Mouse (Mus musculus): Measurements from ENCODE around the gene Rab44. TPM values are rescaled to one million over a fixed set of nuclear protein-coding genes. Genes with fewer than 3 reads are reported as not detected.

The Rab44 gene
- 2.6 TPM for polyA plus RNA-seq (2015; fragmentation: Illumina TruSeq; extraction: RNeasy Lipid Tissue Mini Kit (QIAGEN cat#74804); ENCODE audit: insufficient read depth, low replicate concordance)

DNA sequence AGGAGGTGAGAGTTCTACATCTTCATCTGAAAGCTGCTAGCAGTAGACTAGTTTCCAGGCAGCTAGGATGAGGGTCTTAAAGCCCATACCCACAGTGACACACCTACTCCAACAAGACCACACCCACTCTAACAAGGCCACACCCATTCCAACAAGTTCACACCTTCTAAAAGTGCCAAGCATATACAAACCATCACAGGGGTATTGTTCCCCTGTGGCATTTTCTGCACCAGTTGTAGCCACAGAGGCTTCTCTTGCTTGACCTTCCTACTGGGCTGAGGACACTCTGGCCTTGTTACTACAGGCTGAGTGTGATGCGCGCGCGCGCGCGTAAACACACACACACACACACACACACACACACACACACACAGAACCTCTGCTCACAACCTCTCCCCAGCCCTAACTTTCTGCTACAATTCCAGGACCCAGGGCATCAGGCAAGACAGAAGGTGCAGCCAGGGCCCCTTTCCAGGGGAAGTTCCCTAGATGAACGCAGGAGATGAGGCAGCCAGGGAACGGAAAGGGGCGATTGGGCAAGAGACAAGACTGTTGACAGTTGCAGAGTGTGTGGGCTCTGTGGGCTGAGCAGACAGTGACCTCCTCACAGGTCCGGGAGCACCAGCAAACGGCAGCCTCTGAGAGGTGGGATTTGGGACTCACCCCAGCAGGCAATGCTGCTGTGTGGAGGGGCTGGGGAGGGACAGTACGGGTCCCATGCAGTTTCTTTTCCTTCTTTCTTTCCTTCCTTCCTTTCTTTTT is at the start of gene Rab44:
Gene Rab44 (plus strand): TSS at position 555 of the 762 bp plus-strand sequence.

DNA sequence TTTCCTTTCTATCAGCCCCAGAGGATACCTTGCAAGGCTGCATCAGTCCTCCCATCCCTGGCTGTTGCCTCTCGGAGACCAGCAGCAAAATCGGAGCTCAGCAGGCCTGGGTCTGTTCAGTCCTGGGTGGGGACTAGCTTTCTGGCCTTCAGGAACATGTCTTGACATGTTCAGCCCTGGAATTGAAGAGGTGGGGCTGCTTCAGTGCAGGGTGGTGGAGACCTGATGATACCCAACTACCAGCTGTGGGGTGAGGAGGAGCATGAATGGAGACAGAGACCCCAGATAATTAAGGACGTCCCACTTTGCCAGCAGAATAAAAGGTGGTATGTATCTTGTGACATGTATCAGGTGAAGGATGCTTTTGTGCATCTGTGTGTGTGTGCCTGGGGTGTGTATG is 23.2 kb upstream of the Rab44 start, which contains the start of gene Cdkn1a:
Gene Cdkn1a (plus strand): TSS at position 201 of the 400 bp plus-strand sequence.

Other genes with a start within 250 kb of the Rab44 start
- 0.88 TPM for gene 4930539E08Rik, start 198.8 kb upstream of the Rab44 start, polyA plus RNA-seq (2015; fragmentation: Illumina TruSeq; extraction: RNeasy Lipid Tissue Mini Kit (QIAGEN cat#74804); ENCODE audit: insufficient read depth, low replicate concordance)
- gene Pxt1, start 170.3 kb upstream of the Rab44 start, polyA plus RNA-seq (2015; fragmentation: Illumina TruSeq; extraction: RNeasy Lipid Tissue Mini Kit (QIAGEN cat#74804); ENCODE audit: insufficient read depth, low replicate concordance): not detected
- gene Kctd20, start 162.2 kb upstream of the Rab44 start, polyA plus RNA-seq (2015; fragmentation: Illumina TruSeq; extraction: RNeasy Lipid Tissue Mini Kit (QIAGEN cat#74804); ENCODE audit: insufficient read depth, low replicate concordance): 83.5 TPM
- 302 TPM for gene Stk38, start 106.2 kb upstream of the Rab44 start, polyA plus RNA-seq (2015; fragmentation: Illumina TruSeq; extraction: RNeasy Lipid Tissue Mini Kit (QIAGEN cat#74804); ENCODE audit: insufficient read depth, low replicate concordance)
- gene Srsf3, start 81.5 kb upstream of the Rab44 start, polyA plus RNA-seq (2015; fragmentation: Illumina TruSeq; extraction: RNeasy Lipid Tissue Mini Kit (QIAGEN cat#74804); ENCODE audit: insufficient read depth, low replicate concordance): 421 TPM
- 10.3 TPM for gene Cdkn1a, start 23.2 kb upstream of the Rab44 start, polyA plus RNA-seq (2015; fragmentation: Illumina TruSeq; extraction: RNeasy Lipid Tissue Mini Kit (QIAGEN cat#74804); ENCODE audit: insufficient read depth, low replicate concordance)
- 0.93 TPM for gene Cpne5, start 124.0 kb downstream of the Rab44 start, polyA plus RNA-seq (2015; fragmentation: Illumina TruSeq; extraction: RNeasy Lipid Tissue Mini Kit (QIAGEN cat#74804); ENCODE audit: insufficient read depth, low replicate concordance)
- 40.0 TPM for gene Ppil1, start 150.0 kb downstream of the Rab44 start, polyA plus RNA-seq (2015; fragmentation: Illumina TruSeq; extraction: RNeasy Lipid Tissue Mini Kit (QIAGEN cat#74804); ENCODE audit: insufficient read depth, low replicate concordance)
- 90.0 TPM for gene BC004004, start 154.6 kb downstream of the Rab44 start, polyA plus RNA-seq (2015; fragmentation: Illumina TruSeq; extraction: RNeasy Lipid Tissue Mini Kit (QIAGEN cat#74804); ENCODE audit: insufficient read depth, low replicate concordance)
- gene Pi16, start 203.5 kb downstream of the Rab44 start, polyA plus RNA-seq (2015; fragmentation: Illumina TruSeq; extraction: RNeasy Lipid Tissue Mini Kit (QIAGEN cat#74804); ENCODE audit: insufficient read depth, low replicate concordance): 1.7 TPM
- gene Mtch1, start 233.8 kb downstream of the Rab44 start, polyA plus RNA-seq (2015; fragmentation: Illumina TruSeq; extraction: RNeasy Lipid Tissue Mini Kit (QIAGEN cat#74804); ENCODE audit: insufficient read depth, low replicate concordance): 66.1 TPM
- 125 TPM for gene Fgd2, start 246.8 kb downstream of the Rab44 start, polyA plus RNA-seq (2015; fragmentation: Illumina TruSeq; extraction: RNeasy Lipid Tissue Mini Kit (QIAGEN cat#74804); ENCODE audit: insufficient read depth, low replicate concordance)